Mouse (Mus musculus) testis, adult 2 months (tissue): Measurements from ENCODE around the gene Gla. TPM values are rescaled to one million over a fixed set of nuclear protein-coding genes. Genes with fewer than 3 reads are reported as not detected.

ENCODE experiments used
- H3K27ac ChIP-seq: fragments of 200-500 bp; 2 replicates; pipeline ENCODE4 v1.5.1; 2012; ENCODE audit warnings: low read depth, low read length; ENCODE audit not compliant: control insufficient read depth, insufficient read depth
- H3K27me3 ChIP-seq: fragments of 200-500 bp; 2 replicates; pipeline ENCODE4 v1.6.1; 2012; ENCODE audit warnings: mild to moderate bottlenecking, low read length, moderate library complexity; ENCODE audit not compliant: control insufficient read depth, insufficient read depth
- H3K36me3 ChIP-seq: fragments of 200-500 bp; 2 replicates; pipeline ENCODE4 v1.6.1; 2012; ENCODE audit warnings: mild to moderate bottlenecking, low read length; ENCODE audit not compliant: control insufficient read depth, insufficient read depth
- H3K4me1 ChIP-seq: fragments of 200-500 bp; 2 replicates; pipeline ENCODE4 v1.6.1; 2012; ENCODE audit warnings: low read length; ENCODE audit not compliant: control insufficient read depth, insufficient read depth
- H3K4me3 ChIP-seq: fragments of 200-500 bp; 2 replicates; pipeline ENCODE4 v1.5.1; 2012; ENCODE audit warnings: low read depth, mild to moderate bottlenecking, low read length, moderate library complexity, mixed read lengths; ENCODE audit not compliant: control insufficient read depth
- CTCF ChIP-seq: fragments of 200-500 bp; IDR thresholded peaks from 2 replicates; pipeline ENCODE4 v1.5.1; 2012; ENCODE audit warnings: low read depth, mild to moderate bottlenecking, inconsistent platforms, low read length, moderate library complexity; ENCODE audit not compliant: control insufficient read depth, insufficient read depth, insufficient replicate concordance
- POLR2A ChIP-seq: fragments of 200-500 bp; IDR thresholded peaks from 2 replicates; pipeline ENCODE4 v1.6.1; 2012; ENCODE audit warnings: low read depth, mild to moderate bottlenecking, inconsistent platforms, low read length, moderate library complexity; ENCODE audit not compliant: control insufficient read depth
- polyA plus RNA-seq: library from polyadenylated mRNA; depleted of rRNA; stranded (reverse); fragments of >200 nt; gene quantifications from 2 replicates; pipeline ENCODE4 v1.2.3, GENCODE M21; 2012

Gene Gla
- polyA plus RNA-seq, 1 experiment, result 0.80 TPM

GRCm38 (mm10) chrX:134610984-134611383 lies 10.1 kb upstream of the Gla start:
- H3K27ac ChIP-seq, result no peak overlapping the region
- no peaks in the 10 kb centered on the region for H3K36me3 ChIP-seq
- TF ChIP-seq POLR2A (no peak), CTCF (no peak)
- H3K4me3 ChIP-seq, result no peak overlapping the region
- H3K27me3 ChIP-seq, result no peaks in the 10 kb centered on the region
- H3K4me1 ChIP-seq, result peaks cover 2% of the 10 kb centered on the region; the same call in 1 of the 2 replicates

DNA sequence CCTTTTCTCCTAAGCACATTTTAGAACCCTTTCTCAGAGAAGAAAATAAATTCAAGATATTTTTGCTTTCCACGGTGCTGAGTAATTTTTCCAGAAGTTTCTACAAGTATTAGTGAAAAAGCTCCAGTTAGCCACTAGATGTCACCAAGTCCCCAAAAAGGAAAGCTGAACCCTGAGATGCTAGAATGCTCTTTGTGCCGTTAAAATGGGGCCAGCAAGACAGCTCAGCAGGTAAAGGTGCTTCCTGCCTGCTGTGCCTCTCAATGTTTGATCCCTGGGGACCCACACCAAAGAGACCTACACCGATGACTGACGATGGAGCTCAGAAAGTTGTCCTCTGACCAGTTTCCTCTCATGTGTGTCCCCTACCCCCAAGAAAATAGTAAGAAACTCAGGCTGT lies 8.5 kb upstream of the Gla start:
- TF ChIP-seq POLR2A (no peak), CTCF (no peak)
- Histone ChIP-seq H3K27me3 (no peaks in the 10 kb centered on the region), H3K27ac (no peak overlapping the region), H3K4me3 (no peak overlapping the region), H3K36me3 (no peaks in the 10 kb centered on the region), H3K4me1 (peaks cover 2% of the 10 kb centered on the region; the same call in 1 of the 2 replicates)

DNA sequence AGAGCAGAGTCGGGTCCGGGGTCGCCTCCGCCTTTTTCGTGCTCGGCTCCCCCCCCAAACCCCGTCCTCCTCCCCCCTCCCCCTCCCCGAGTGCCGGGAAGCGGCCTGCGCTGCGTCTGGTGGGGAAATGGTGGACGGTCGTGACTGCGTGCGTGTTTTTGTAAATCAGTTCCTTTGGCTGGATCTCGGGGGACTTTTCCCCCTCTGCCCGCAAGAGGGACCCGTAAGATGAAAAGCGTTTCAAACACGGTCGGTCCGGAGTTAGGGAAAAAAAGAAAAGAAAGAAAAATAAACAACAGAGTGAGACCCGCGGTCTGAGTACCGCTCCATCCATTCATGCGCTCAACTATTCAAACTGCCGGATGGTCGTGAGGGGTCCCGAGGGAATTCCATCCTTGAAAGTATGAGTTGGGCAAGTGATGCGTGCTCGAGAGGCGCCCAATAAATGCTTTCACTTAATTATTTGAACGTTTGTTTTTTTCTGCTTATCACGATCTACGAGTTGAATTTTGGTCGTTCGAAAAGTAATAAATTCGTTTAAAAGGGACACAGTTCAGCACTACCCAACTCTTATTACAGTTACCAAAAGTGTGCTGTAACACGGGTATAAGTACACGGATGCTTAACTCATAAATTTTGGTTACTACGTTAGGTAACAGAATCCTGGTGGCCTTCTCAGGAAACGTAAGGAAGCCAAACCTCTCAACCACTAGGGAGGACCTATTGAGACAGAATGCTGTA lies 625 bp upstream of the Gla start:
- H3K4me1 ChIP-seq, result no peaks in the 10 kb centered on the region; the same call in 1 of the 2 replicates
- H3K27ac ChIP-seq, result peak overlapping the region; percentile 92
- H3K27me3 ChIP-seq, result no peaks in the 10 kb centered on the region
- H3K36me3 ChIP-seq, result no peaks in the 10 kb centered on the region
- TF ChIP-seq POLR2A, result no peak
- TF ChIP-seq CTCF, result no peak
- peak overlapping the region; percentile 91 for H3K4me3 ChIP-seq

DNA sequence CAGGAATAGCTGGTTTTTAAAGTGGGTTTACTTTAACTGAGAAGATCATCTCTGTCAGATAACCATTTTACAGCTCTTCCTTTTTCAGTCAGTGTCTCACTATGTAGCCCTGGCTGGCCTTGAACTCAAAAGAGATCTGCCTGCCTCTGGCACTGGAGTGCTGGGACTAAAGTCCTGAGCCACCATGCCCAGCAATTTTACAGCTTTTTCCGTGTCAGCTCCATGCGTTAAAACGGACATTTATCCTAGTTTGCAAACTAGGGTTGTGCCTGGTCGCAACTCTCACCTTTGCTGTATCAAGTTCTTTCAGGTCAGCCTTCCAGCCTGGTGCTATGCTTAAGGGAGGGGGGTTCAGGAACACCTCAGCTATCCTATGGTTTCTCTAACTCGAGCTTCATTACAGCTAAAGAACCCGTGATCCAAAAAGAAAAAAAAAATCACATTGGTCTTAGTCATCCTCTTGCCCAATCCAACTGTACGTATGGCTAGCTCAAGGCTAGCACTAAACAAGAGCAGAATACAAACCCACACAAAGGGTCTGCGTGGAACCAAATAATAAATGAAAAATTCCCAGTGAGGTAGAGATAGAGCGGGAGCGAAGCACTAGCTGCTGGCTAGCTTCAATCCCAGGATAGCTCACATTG lies 881 bp downstream of the Gla start:
- Histone ChIP-seq H3K27ac (0 out of 2 replicates have a peak overlapping the region, but pooled peaks have one; percentile 92), H3K27me3 (no peaks in the 10 kb centered on the region), H3K4me1 (no peaks in the 10 kb centered on the region; the same call in 1 of the 2 replicates), H3K36me3 (no peaks in the 10 kb centered on the region), H3K4me3 (peak overlapping the region; percentile 91; the same call in 1 of the 2 replicates)
- TF ChIP-seq POLR2A, result no peak
- TF ChIP-seq CTCF, result no peak

- Histone ChIP-seq H3K36me3 (no peaks in the 10 kb centered on the region), H3K4me1 (peaks cover 3% of the 10 kb centered on the region), H3K4me3 (no peak overlapping the region), H3K27me3 (no peaks in the 10 kb centered on the region), H3K27ac (no peak overlapping the region)
- TF ChIP-seq POLR2A, result no peak
- TF ChIP-seq CTCF, result no peak
Observed at GRCm38 (mm10) chrX:134589836-134590235, 11.1 kb downstream of the Gla start.

- TF ChIP-seq CTCF, result no peak
- TF ChIP-seq POLR2A, result no peak
- H3K4me1 ChIP-seq, result peaks cover 3% of the 10 kb centered on the region
- H3K27me3 ChIP-seq, result no peaks in the 10 kb centered on the region
- no peaks in the 10 kb centered on the region for H3K36me3 ChIP-seq
- H3K27ac ChIP-seq, result no peak overlapping the region
- H3K4me3 ChIP-seq, result no peak overlapping the region
Observed at GRCm38 (mm10) chrX:134588997-134589396, 11.9 kb downstream of the Gla start.

GRCm38 (mm10) chrX:134588261-134588660 lies 12.7 kb downstream of the Gla start:
- Histone ChIP-seq H3K27ac (no peak overlapping the region), H3K36me3 (no peaks in the 10 kb centered on the region), H3K27me3 (no peaks in the 10 kb centered on the region), H3K4me1 (peaks cover 3% of the 10 kb centered on the region), H3K4me3 (no peak overlapping the region)
- no peak for TF ChIP-seq POLR2A
- no peak for TF ChIP-seq CTCF
